Mouse (Mus musculus) gastrocnemius, postnatal 25 days (tissue): ENCODE data around the gene Hoxc9. TPM values are rescaled to one million over a fixed set of nuclear protein-coding genes. Genes with fewer than 3 reads are reported as not detected.

Experiments used
- DNase-seq: peaks from one replicate; pipeline ENCODE4 v3.0.0; 2022
- total RNA-seq, 2 experiments: library from RNA; stranded (reverse); gene quantifications; 1 replicate in 1 of 2; 2 replicates in 1 of 2; pipeline ENCODE4 v1.2.3; 2021

Hoxc9 gene
- total RNA-seq, 2 experiments from 2014 or later = 4.6 to 6.5 TPM

DNA sequence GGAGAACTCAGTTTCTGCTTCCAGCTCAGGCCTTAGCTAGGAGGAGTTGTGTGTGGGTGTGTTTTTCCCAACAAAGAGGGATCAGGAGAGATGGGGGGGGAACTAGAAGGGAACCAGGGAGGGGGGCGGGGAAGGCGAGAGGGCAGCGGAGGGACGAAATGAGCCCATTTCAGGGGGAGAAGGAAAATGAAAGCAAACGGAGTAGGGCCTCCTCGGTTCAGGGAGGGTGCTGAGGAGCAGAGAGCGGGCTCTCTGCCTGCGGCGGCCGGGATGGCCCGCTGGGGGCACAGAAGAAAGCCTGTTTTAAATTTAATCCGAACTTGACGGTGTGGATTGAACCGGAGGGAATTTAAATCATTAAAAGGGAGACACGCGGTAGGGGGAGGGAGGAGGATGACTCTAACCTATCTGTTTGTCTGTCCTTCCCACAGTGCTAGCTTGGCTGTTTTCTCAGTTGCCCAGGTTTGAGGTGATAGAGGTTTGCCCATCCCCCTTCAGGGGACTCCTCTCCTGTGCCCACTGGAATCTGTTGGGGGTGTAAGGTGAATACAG, 1.3 kb downstream of the Hoxc9 start:
- no peak for DNase-seq

GRCm38 (mm10) chr15:102978615-102979515, 2.6 kb downstream of the Hoxc9 start:
- DNase-seq = peak; percentile 4

- DNase-seq = no peak
Observed at GRCm38 (mm10) chr15:102979936-102980335, 3.7 kb downstream of the Hoxc9 start.

GRCm38 (mm10) chr15:102980352-102980751, 4.1 kb downstream of the Hoxc9 start:
- no peak for DNase-seq

- DNase-seq = no peak
Observed at GRCm38 (mm10) chr15:102980912-102981311, 4.7 kb downstream of the Hoxc9 start.

- DNase-seq = peak; percentile 64
Observed at GRCm38 (mm10) chr15:102981379-102982288, 5.4 kb downstream of the Hoxc9 start.

DNA sequence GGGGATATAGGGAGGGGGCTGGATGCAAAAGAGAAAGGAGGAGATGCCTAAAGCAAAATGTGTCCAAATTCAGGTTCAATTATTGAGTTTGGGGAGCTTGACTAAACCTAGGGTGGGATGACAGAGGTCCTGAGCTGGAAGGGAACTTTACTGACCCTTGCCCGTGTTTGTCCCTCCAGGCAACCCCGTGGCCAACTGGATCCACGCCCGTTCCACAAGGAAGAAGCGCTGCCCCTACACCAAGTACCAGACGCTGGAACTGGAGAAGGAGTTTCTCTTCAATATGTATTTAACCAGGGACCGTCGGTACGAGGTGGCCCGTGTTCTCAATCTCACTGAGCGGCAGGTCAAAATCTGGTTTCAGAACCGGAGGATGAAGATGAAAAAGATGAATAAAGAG, 7.5 kb downstream of the Hoxc9 start:
- DNase-seq = no peak

DNA sequence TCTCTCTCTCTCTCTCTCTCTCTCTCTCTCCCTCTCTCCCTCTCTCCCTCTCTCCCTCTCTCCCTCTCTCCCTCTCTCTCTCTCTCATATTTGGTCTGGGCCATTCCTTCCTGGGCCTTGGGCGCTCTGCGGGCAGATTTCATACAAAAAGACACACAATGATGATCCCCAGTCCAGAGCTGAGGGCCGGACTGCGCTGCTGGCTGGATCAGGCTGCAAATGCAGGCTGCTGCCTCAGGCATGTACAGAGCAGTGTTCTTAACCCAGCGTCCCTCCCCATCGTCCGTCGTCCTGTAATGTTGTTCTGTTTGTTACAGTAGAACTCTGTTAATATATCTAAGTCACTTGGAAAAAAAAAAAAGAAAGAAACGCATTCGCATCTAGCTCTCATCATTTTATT, 8.3 kb downstream of the Hoxc9 start:
- DNase-seq = no peak

DNA sequence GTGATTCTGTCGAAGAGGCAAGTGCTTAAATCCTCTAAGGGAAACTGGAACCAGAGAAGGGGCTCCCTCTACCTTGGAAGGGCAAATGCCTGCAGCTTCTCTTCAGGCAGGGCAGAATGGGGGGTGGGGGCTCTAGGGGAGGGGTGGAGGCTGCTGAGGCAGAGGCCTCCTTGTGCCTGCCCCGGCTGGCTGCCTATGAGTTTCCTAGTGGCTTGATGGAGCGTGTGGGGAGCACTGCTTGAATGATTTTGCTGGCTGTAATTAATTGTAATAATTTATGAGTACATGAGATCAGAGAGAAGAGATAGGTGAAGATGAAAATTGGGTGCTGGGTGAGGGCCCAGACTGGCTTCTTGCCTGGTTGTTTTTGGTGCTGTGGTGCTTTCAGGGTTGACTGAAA, 8.7 kb downstream of the Hoxc9 start:
- DNase-seq = no peak

GRCm38 (mm10) chr15:102987124-102987833, 11.0 kb downstream of the Hoxc9 start:
- DNase-seq = peak; percentile 86

GRCm38 (mm10) chr15:102988078-102988477, 11.8 kb downstream of the Hoxc9 start:
- DNase-seq = no peak

- DNase-seq = no peak
Observed at GRCm38 (mm10) chr15:102990461-102991397, 14.5 kb downstream of the Hoxc9 start, which contains the start of gene Hoxc8. Gene Hoxc8, plus strand, starts transcription at chr15:102990607.

GRCm38 (mm10) chr15:102991782-102992181, 15.5 kb downstream of the Hoxc9 start:
- DNase-seq = no peak

- DNase-seq = no peak
Observed at GRCm38 (mm10) chr15:102992206-102992605, 16.0 kb downstream of the Hoxc9 start.

DNA sequence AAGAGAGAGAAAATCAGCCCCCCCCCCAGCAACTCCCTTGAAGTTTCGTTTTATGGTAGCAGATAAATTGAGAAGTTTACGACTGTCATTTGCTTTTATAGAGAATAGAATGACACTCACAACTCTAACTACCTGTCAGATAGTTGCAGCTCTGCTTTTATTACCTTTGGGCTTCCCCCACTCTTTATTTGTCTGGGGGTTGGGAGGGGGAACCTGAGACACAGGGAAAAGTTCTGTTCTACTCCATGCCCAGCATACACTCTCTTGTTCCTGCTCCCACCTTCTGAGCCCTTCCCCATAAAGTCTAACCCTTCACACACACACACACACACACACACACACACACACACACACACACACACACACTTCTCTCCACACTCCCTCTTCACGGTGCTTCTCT, 16.6 kb downstream of the Hoxc9 start:
- DNase-seq = no peak

DNA sequence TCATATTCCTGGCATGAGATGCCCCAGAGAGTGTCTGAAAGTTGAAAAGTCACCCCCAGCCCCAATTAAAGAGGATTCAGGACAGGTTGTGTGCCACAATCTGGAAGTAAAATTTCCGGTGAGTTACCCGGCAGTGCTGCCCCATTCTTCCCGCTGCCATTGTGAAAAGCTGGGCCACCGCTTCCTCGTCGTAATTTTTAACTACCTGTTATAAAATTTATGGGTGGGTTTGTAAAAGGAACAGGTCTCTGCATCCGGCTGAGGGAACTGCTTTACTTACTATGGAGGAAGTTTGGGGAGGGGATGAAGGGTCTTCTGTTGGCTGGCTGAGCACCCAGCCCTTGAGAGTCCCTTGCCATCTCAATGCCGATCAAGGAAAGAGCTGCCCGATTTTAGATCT, 20.3 kb downstream of the Hoxc9 start:
- DNase-seq = no peak

DNA sequence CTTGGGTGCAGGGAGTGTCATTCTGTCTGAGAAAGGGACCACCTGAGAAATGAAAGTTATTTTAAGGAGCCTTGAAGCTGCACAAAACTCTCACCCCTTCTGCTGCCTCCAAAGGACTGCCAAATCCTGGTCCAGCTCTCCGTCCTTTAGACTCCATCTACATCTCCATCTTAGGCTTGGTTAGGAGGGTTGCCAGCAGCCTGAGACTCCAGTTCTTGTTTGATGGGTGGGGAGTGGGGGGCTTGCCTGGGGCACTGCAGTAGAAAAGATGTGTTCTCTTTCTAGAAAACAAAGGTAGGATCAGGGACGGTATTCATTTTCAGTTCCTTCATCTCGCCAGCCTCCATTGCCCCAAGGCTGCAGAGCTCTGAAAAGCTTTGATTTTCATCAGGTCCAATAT, 21.2 kb downstream of the Hoxc9 start:
- DNase-seq = no peak

GRCm38 (mm10) chr15:102997939-102998355, 21.7 kb downstream of the Hoxc9 start, which contains the start of gene Hoxc6:
Gene Hoxc6, plus strand, starts transcription at chr15:102998257.
- DNase-seq = peak; percentile 9

GRCm38 (mm10) chr15:102998608-102999182, 22.5 kb downstream of the Hoxc9 start:
- DNase-seq = no peak

DNA sequence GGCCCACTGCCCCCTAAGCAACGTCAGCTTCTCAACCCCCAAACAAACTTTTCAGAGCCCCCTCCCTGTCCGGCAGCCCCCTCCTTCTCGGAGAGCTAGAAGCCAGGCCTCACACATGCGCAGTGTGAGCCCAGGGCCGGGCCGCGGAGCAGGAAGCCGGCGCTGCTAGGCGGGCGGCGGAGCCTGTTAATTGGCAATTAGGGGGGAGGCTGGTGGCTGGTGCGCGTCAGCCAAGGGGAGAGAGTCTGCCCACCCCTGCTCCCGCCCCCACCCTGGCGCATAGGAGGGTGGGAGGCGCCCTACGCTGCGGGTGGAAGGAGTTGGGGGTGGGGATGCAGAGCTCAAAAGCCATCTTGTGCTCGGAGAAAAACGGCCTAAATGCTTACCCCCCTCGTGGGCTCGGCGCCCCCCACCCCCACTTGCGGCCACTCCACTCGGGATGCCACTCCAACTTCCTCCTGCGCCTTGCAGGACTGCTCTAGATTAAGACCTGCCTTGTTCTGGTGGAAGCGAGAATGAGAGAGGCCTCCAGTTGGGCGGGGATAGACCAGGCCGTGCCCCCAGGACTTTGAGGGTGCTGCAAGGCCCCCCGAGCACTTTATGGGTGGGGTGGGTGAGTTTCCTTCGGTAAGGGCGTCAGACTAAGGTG, 23.1 kb downstream of the Hoxc9 start:
- DNase-seq = peak; percentile 90
